Mouse (Mus musculus): ENCODE results near the gene Cdk14. TPM values are rescaled to one million over a fixed set of nuclear protein-coding genes. Genes with fewer than 3 reads are reported as not detected.
A peak's percentile ranks its signal among the peaks of the same experiment; 100 is the strongest.

Cdk14 gene
- 10.3 and 15.8 TPM in 2 replicates for polyA plus RNA-seq (2016; fragmentation: Nextera tagmentation; extraction: Ambion mirVana)

DNA sequence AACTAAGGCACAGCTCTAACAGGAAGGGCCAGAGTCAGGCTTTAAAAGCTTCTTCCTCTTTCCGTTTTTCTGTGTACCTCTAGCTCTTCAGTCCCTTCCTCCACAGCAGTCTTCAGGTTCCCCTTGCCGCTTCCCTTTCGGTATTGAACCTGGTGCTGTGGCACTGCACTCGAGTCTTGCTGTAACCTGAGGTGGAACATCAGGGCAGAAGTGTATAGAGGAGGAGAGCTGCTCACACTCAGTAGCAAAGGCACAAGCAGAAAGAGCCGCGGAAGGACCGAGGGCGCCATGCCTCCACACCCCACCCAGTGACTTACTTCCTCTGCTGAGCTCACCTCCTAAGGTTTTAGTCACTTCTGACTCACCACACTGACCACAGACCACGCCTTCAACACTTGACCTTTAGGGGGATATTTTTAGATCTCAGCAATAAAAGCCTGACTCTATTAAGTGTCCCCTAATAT is at the start of gene Cdk14:
Cdk14 (minus strand) TSS at position 321 of the 464 bp plus-strand sequence.
- no peak within 1 kb of the TSS for H3K4me3 ChIP-seq
- H3K27me3 ChIP-seq (ENCODE audit: low read depth, poor library complexity, severe bottlenecking): no peaks in the 10 kb centered on the region
- no peaks in the 10 kb centered on the region for H3K36me3 ChIP-seq
- no peaks in the 10 kb centered on the region for H3K9me3 ChIP-seq (replicated peaks)
- no peak for DNase-seq (ENCODE audit: low spot score)
- 81% methylated on average over 9 of the region's 9 CpGs for WGBS
- no peak within 1 kb of the TSS for H3K27ac ChIP-seq (replicated peaks)
- H3K4me1 ChIP-seq: no peaks in the 10 kb centered on the region

DNA sequence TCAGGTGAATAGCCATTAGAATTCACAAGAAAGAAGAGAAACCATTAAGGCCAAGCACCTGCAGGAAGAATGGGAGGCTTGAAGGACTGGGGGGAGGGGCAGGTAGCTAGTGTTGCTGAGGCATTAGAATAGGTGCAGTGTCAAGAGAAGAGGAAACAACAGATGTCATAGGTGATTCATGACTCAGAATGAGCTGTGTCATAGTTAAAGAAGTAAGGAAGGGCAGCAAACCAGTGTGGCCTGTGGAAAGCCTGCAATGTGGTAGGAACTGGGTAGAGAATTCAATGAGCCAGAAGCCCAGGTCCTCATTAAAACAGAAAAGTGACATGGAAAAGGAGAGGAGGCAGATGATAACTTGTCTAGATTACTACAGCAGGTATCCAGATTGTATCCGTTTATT is 45.1 kb upstream of the Cdk14 start:
- Histone ChIP-seq H3K4me1 (no peaks in the 10 kb centered on the region), H3K27ac (replicated peaks) (no peak overlapping the region), H3K27me3 (ENCODE audit: low read depth, poor library complexity, severe bottlenecking) (no peaks in the 10 kb centered on the region), H3K36me3 (no peaks in the 10 kb centered on the region), H3K9me3 (replicated peaks) (no peaks in the 10 kb centered on the region), H3K4me3 (no peak overlapping the region)
- WGBS: 77% methylated on average over 1 of the region's 1 CpGs
- no peak for DNase-seq (ENCODE audit: low spot score)

DNA sequence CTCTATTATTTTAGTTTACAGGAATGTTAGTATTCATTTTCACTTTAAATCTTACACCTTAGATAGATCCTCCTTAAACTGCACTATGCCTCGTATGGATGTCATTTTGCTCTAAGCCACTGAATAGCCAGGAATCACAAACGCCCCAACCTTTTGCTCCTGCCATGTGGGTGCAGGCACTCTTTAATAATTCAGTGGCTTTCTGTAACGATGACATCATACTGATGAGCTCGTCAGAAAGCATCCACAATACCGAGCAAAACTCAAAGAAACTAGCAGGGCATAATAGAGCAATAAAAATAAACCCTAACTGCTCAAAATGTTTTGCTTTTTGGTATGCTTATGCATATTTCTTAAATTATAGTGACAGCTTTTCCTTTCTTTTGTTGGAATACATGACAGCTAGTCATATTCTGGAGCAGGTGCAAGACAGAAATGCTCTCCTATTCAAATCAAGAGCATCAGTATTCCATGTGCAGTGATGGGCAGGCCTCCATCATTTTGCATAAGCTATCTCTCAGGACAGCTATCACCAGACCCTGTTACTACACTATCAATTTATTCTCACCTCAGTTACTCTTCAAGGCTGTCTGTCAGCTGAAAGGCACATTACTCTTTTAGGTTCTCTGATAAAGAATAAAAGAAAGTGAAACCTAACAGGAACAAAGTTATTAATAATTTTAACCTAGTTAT is 11.8 kb upstream of the Cdk14 start:
- H3K27ac ChIP-seq (replicated peaks): no peak overlapping the region
- no peaks in the 10 kb centered on the region for H3K9me3 ChIP-seq (replicated peaks)
- no peaks in the 10 kb centered on the region for H3K36me3 ChIP-seq
- no peak overlapping the region for H3K4me3 ChIP-seq
- DNase-seq (ENCODE audit: low spot score): no peak
- no peaks in the 10 kb centered on the region for H3K4me1 ChIP-seq
- WGBS: 79% methylated on average over 5 of the region's 5 CpGs
- no peaks in the 10 kb centered on the region for H3K27me3 ChIP-seq (ENCODE audit: low read depth, poor library complexity, severe bottlenecking)

DNA sequence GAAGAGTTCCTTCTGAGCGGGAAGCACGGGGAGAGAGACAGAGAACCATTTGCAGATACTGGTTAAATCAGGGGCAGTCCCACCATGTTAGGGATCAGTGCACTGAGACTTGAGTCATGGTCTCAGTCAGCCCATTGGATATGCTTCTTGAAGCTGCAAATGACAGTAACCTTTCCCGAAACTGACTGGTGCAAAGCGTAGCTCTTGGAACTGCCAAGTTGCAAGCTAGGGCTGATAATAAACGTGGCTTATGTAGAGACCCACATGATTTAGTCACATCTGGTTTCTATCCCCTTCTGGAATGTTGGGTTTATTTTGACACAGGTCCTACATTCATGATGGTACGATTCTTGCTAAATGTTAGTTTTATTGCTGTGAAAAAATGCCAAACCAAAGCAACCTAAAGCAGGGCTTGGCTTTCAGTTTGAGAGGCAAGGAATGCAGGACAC is 3.6 kb upstream of the Cdk14 start:
- Histone ChIP-seq H3K27ac (replicated peaks) (no peak overlapping the region), H3K9me3 (replicated peaks) (no peaks in the 10 kb centered on the region), H3K36me3 (no peaks in the 10 kb centered on the region), H3K27me3 (ENCODE audit: low read depth, poor library complexity, severe bottlenecking) (no peaks in the 10 kb centered on the region), H3K4me3 (no peak overlapping the region), H3K4me1 (no peaks in the 10 kb centered on the region)
- DNase-seq (ENCODE audit: low spot score): no peak
- 82% methylated on average over 6 of the region's 6 CpGs for WGBS

DNA sequence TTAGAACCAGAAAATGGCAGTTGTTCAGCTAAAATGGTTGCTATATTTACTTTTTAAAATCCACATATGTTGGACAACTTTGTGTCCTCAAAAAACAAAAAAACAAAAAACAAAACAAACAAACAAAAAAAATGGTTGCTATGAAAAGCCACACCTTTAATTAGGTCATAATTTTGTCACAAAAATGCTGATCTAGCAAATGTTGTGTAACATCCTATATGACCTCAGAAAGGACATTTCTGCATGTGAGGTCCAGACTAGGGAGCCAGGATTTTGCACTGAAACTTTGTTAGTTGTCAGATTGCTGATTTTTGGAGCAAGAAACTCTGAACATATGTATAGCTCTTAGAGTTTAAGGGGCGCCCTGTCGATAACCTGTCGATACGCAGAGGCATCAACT is 3.0 kb upstream of the Cdk14 start:
- 95% methylated on average over 4 of the region's 4 CpGs for WGBS

DNA sequence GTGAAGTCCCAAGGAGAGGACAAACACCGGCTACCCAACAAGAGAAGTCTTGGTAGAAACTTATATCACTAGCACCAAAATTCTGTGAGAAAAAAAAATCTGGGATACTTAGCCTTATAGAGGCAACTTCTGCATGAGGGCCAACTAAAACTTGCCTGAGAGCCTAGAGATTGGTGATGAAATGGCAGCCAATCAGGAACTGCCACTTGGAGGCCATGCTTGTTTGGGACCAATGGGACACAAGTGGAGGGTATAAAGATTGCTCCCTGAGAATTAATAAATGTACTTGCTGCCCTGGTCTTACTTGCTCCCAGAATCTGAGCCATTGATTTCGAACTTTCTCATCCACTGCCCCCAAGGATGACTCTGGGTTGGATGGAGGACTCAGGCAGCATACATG is 1.3 kb upstream of the Cdk14 start:
- 94% methylated on average over 2 of the region's 2 CpGs for WGBS
- no peak overlapping the region for H3K27ac ChIP-seq (replicated peaks)
- no peak for DNase-seq (ENCODE audit: low spot score)
- no peaks in the 10 kb centered on the region for H3K9me3 ChIP-seq (replicated peaks)
- H3K36me3 ChIP-seq: no peaks in the 10 kb centered on the region
- no peak overlapping the region for H3K4me3 ChIP-seq
- H3K27me3 ChIP-seq (ENCODE audit: low read depth, poor library complexity, severe bottlenecking): no peaks in the 10 kb centered on the region
- no peaks in the 10 kb centered on the region for H3K4me1 ChIP-seq

More for the DNA sequence above, 3.0 kb upstream of the Cdk14 start:
- no peaks in the 10 kb centered on the region for H3K36me3 ChIP-seq
- no peak overlapping the region for H3K4me3 ChIP-seq
- no peak for DNase-seq (ENCODE audit: low spot score)
- H3K9me3 ChIP-seq (replicated peaks): no peaks in the 10 kb centered on the region
- H3K27ac ChIP-seq (replicated peaks): no peak overlapping the region
- H3K27me3 ChIP-seq (ENCODE audit: low read depth, poor library complexity, severe bottlenecking): no peaks in the 10 kb centered on the region
- no peaks in the 10 kb centered on the region for H3K4me1 ChIP-seq

DNA sequence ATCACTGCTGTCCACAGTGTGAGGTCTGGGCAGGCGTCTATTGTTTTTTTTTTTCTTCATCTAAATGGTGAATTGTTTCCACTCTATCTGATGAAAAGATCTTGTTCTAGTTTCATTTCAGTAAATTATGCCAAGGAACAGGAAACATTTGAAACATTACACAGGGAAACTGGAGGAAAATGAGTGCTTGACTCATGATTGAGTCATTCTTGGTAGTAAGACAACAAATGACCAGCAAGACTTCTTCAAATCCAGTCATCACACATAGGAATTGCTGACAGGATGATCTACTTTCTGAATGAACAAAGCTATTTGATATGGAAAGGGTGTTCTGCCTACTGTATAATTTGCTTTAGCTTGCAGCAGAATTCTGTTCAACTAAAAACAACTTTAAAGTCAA is 859 bp downstream of the Cdk14 start:
- no peak overlapping the region for H3K27ac ChIP-seq (replicated peaks)
- H3K9me3 ChIP-seq (replicated peaks): no peaks in the 10 kb centered on the region
- H3K4me3 ChIP-seq: no peak overlapping the region
- H3K27me3 ChIP-seq (ENCODE audit: low read depth, poor library complexity, severe bottlenecking): no peaks in the 10 kb centered on the region
- no peaks in the 10 kb centered on the region for H3K4me1 ChIP-seq
- 78% methylated on average over 1 of the region's 1 CpGs for WGBS
- no peak for DNase-seq (ENCODE audit: low spot score)
- no peaks in the 10 kb centered on the region for H3K36me3 ChIP-seq

DNA sequence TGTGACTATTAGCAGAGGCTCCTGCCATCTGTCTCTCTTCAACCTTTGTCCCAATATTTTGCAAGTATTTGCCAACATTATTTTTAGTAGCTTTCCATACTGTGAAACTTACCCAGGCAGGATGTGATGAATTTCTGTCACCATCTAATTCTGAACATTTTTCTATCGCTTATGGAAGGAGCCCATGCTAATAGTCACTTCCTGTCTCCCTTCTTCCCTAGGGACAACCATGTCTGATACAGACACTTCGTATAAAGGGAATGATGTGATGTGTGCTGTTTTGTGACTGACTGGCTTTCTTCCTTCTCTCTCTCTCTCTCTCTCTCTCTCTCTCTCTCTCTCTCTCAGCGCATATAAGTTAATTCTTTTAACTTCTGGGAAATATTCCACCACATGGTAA is 5.3 kb downstream of the Cdk14 start:
- Histone ChIP-seq H3K27me3 (ENCODE audit: low read depth, poor library complexity, severe bottlenecking) (no peaks in the 10 kb centered on the region), H3K4me3 (no peak overlapping the region), H3K36me3 (no peaks in the 10 kb centered on the region), H3K9me3 (replicated peaks) (no peaks in the 10 kb centered on the region), H3K4me1 (no peaks in the 10 kb centered on the region), H3K27ac (replicated peaks) (no peak overlapping the region)
- 85% methylated on average over 3 of the region's 3 CpGs for WGBS
- no peak for DNase-seq (ENCODE audit: low spot score)

DNA sequence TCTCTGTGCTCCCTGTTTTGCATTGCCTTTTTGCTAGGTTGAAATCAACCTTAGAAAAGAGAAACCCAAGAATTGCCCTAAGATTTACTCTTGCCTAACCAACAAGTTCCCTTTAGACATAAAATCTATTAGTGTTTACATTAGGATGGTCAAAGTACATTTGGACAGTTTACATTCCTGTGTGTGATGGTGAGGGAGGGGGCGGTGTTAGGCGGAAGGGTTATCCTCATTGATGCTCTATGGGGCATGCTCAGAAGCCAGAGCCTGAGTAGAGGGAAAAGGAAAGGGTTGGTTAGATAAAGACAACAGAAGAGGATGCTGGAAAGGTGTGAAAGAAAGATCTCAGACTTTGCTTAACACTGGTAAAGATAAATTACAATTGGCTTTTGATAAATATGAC is 8.2 kb downstream of the Cdk14 start:
- no peaks in the 10 kb centered on the region for H3K27me3 ChIP-seq (ENCODE audit: low read depth, poor library complexity, severe bottlenecking)
- WGBS: 90% methylated on average over 2 of the region's 2 CpGs
- DNase-seq (ENCODE audit: low spot score): no peak
- no peaks in the 10 kb centered on the region for H3K9me3 ChIP-seq (replicated peaks)
- H3K4me1 ChIP-seq: no peaks in the 10 kb centered on the region
- no peaks in the 10 kb centered on the region for H3K36me3 ChIP-seq
- no peak overlapping the region for H3K27ac ChIP-seq (replicated peaks)
- H3K4me3 ChIP-seq: no peak overlapping the region

DNA sequence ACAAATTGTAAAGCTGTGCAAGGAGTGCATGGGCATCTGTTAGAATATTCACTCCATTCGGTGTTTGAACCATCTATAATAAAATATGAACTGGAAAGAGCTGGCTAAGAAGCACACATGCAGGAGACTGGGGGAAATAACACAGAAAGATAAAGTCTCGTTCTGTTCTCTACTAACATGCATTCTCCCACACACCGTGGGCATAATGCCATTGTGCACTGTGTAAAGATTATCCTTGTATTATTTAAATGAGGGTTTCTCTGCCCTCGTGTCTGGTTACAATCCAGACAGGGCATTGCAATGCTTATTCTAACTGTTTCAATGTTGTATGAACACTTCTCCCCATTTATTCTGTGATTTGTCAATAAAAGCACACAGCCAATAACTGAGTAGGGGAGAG is 18.1 kb downstream of the Cdk14 start:
- WGBS: 67% methylated on average over 4 of the region's 4 CpGs
- H3K4me3 ChIP-seq: no peak overlapping the region
- H3K9me3 ChIP-seq (replicated peaks): no peaks in the 10 kb centered on the region
- H3K4me1 ChIP-seq: 0 out of 2 replicates have a peak, but pooled peaks cover 3% of the 10 kb centered on the region
- no peaks in the 10 kb centered on the region for H3K36me3 ChIP-seq
- H3K27ac ChIP-seq (replicated peaks): no peak overlapping the region
- DNase-seq (ENCODE audit: low spot score): no peak
- no peaks in the 10 kb centered on the region for H3K27me3 ChIP-seq (ENCODE audit: low read depth, poor library complexity, severe bottlenecking)

DNA sequence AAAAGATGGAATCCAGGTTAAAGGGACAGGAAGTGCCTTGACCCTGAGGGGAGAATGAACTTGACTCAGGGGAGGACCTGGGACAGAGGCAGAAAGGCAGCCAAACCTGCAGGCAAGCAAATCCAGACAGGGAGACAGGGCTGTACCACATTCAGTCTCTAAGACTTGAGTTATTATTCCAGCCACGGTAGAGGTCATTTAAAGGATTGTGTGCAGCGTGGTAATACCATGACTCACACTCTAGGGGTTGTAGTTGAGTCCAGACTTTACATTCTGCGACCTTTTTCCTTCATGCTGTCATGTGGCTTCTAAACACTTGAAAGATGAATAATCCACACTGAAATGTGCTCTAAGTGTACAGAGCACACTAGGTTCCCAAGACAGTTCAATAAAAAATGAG is 27.3 kb downstream of the Cdk14 start:
- no peak overlapping the region for H3K27ac ChIP-seq (replicated peaks)
- H3K4me3 ChIP-seq: no peak overlapping the region
- 76% methylated on average over 3 of the region's 3 CpGs for WGBS
- H3K9me3 ChIP-seq (replicated peaks): no peaks in the 10 kb centered on the region
- DNase-seq (ENCODE audit: low spot score): no peak
- no peaks in the 10 kb centered on the region for H3K4me1 ChIP-seq
- no peaks in the 10 kb centered on the region for H3K36me3 ChIP-seq
- no peaks in the 10 kb centered on the region for H3K27me3 ChIP-seq (ENCODE audit: low read depth, poor library complexity, severe bottlenecking)

DNA sequence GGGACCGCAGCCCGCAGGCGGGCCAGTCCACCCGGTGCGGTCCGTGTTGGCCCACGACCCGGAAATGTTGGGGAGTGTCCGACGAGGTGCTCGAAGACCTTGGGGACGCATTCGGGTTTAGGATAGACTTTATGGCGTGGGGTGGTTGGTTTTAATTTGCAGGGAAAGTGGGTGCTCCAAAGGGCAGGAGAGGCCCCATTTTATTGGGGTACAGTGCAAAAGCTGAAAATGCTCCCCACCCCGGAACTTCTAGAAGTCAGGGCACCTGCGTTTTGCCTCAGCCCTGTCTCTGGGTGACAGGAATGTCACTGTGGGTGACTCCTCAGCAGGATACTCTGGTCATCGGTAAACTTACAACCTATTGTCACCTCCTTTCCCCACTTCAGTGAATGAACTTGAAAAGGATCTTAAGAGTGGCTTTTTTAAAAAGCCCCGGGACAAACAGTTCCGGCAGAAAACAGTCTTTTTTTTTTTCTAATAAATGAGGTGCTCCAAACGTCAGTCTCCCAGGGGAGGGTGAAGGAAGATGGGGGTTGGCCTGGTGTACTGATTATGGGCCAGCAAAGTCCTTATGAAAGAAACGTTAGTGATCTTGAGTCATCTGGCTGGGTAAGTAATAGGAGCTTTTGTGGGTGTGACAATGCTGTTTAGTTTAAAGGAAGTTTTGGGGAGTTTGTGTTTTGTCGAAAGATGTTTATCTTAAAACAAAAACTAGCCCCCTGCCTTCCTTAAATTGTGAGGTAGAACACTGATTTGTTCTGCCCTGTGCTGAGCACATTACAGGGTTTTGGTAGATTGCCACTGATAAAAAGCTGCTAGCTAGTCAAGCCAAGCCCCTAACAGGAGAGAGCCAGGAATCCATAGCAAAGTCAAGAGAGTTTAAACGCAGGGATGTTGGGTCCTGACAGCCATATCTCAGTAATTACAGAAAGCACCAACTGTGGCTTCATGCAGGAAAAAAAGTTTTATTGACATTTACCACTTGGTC is 39.1 kb downstream of the Cdk14 start:
- H3K4me1 ChIP-seq: peaks cover 19% of the 10 kb centered on the region
- H3K27me3 ChIP-seq (ENCODE audit: low read depth, poor library complexity, severe bottlenecking): 0 out of 2 replicates have a peak, but pooled peaks cover 3% of the 10 kb centered on the region
- peak overlapping the region; percentile 73 for H3K4me3 ChIP-seq
- DNase-seq (ENCODE audit: low spot score): no peak
- H3K36me3 ChIP-seq: no peaks in the 10 kb centered on the region
- peak overlapping the region; percentile 96 for H3K27ac ChIP-seq (replicated peaks)
- WGBS: 3% methylated on average over 23 of the region's 23 CpGs
- H3K9me3 ChIP-seq (replicated peaks): no peaks in the 10 kb centered on the region

All from midbrain, embryonic 10.5 days (tissue).